Mouse (Mus musculus) cerebellum, adult 11-12 months (tissue): Measurements from ENCODE around the gene Tmem167.

Experiments used
- DNase-seq: peaks from one replicate; pipeline ENCODE4 v3.0.0; 2022

Tmem167 gene

DNA sequence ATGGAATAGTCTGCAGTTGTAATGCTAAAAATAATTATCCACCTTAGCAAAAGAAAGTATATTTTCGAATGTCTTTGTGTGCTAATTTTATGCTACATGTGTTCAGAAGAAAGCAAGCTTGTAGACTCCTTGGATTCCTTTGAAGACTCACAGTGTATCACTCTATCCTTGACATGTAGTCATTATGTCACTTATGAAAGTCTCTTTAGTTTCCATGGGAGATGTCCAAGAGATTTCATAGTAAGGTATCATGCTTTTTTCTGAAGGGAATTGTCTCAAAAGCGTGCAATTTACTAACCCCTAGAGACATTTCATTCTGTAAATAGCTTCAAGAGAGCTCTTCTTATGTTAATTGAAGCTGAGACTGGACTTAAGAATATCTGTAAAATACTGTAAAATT, 97.8 kb downstream of the Tmem167 start:
- no peak for DNase-seq

DNA sequence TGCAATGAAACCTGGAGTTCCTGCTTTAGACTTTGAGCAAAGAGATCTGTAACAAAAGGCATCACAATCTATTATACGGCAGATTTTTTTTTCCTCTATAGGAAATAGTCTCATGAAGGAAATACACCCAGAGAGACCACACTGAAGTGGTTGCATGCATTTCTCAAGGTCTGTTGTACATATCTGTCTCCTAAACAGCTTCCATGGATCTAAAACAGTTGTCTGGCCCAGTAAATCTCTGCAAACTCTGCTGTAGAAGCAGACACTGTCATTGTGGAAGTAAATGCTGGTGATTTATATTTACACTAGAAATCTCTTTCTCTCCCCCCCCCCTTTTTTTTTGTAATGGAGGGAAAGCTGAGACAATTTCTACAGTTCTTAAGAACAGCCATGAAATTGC, 99.1 kb downstream of the Tmem167 start:
- no peak for DNase-seq

DNA sequence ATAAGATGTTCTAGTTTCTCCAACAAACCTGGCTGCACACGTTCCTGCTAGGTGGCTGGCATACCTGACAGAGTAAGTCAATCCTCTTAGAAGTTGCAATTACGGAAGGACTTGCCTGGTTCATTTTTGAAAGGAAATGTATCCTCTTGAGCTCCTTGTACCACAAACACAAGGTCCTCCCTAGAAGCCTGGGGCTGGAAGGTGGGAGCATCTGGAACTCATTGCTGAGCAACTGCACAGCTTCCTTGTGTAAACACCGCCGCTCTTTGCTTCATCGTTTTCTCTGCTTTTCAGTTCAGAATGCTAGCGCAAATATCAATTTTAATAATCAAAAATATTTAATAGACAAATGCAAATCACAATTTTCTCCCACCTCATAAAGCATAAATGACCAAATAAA, 102.9 kb downstream of the Tmem167 start:
- DNase-seq, result no peak
